Mouse (Mus musculus) neural tube, embryonic 14.5 days (tissue): ENCODE results near the gene Zbed4. TPM values are rescaled to one million over a fixed set of nuclear protein-coding genes. Genes with fewer than 3 reads are reported as not detected.
"Not testable (repeated sequence)": the region's sequence is repeated elsewhere in the genome, so short reads cannot be mapped to it uniquely, and the experiment has no call there.

Experiments
- ATAC-seq: fragments of 200-750 bp; cut with Nextera tagmentation; 2 replicates; pipeline ENCODE4 v1.8.0; 2017; ENCODE audit warnings: low read depth, mild to moderate bottlenecking, moderate TSS enrichment, moderate library complexity
- H3K27ac ChIP-seq: fragments of 300-500 bp; sonication (generic); 2 replicates; pipeline ENCODE4 v1.5.1; 2014; ENCODE audit warnings: low read depth, mild to moderate bottlenecking, control low read depth, low read length, moderate library complexity, mixed read lengths
- H3K27me3 ChIP-seq: fragments of 300-500 bp; sonication (generic); 2 replicates; pipeline ENCODE4 v1.6.1; 2014; ENCODE audit warnings: low read length; ENCODE audit not compliant: control insufficient read depth, insufficient read depth
- H3K36me3 ChIP-seq: fragments of 300-500 bp; sonication (generic); 2 replicates; pipeline ENCODE4 v1.6.1; 2014; ENCODE audit warnings: low read length, mixed read lengths; ENCODE audit not compliant: control insufficient read depth, insufficient read depth
- H3K4me1 ChIP-seq: fragments of 300-500 bp; sonication (generic); 2 replicates; pipeline ENCODE4 v1.6.1; 2014; ENCODE audit warnings: low read length; ENCODE audit not compliant: control insufficient read depth, insufficient read depth
- H3K4me2 ChIP-seq: fragments of 300-500 bp; sonication (generic); 2 replicates; pipeline ENCODE4 v1.6.1; 2014; ENCODE audit warnings: mild to moderate bottlenecking, low read depth, low read length, control low read depth
- H3K4me3 ChIP-seq: fragments of 300-500 bp; sonication (generic); 2 replicates; pipeline ENCODE4 v1.5.1; 2014; ENCODE audit warnings: low read depth, low read length, control low read depth, mixed read lengths
- H3K9ac ChIP-seq: fragments of 300-500 bp; sonication (generic); replicated peaks from 2 replicates; pipeline ENCODE4 v1.6.1; 2014; ENCODE audit warnings: low read depth, mild to moderate bottlenecking, control low read depth, low read length, mixed read lengths
- H3K9me3 ChIP-seq: fragments of 300-500 bp; sonication (generic); 2 replicates; pipeline ENCODE4 v1.6.1; 2016; ENCODE audit warnings: low read length; ENCODE audit not compliant: control insufficient read depth
- WGBS: fragments of 180-500 bp; shearing (Covaris S2); extraction: QIAGEN DNeasy Blood & Tissue Kit; methylation state at CpG from one replicate; pipeline ENCODE4 v1.1.7; 2014; 5-methylcytosine and 5-hydroxymethylcytosine counted together
- polyA plus RNA-seq: library from polyadenylated mRNA; unstranded; fragments of >200 nt; fragmentation: Nextera tagmentation; extraction: Ambion mirVana; gene quantifications from 2 replicates; pipeline ENCODE4 v1.2.1, GENCODE M21; 2014

The Zbed4 gene
- polyA plus RNA-seq, 1 experiment from 2014 or later: 17.8 TPM

GRCm38 (mm10) chr15:88813262-88813661, 61.8 kb downstream of the Zbed4 start:
- ATAC-seq: no peak
- Histone ChIP-seq H3K4me2 (no peak overlapping the region), H3K4me1 (no peaks in the 10 kb centered on the region), H3K4me3 (no peak overlapping the region), H3K27ac (no peak overlapping the region), H3K27me3 (no peaks in the 10 kb centered on the region), H3K9ac (no peak overlapping the region), H3K9me3 (no peaks in the 10 kb centered on the region), H3K36me3 (peaks cover 20% of the 10 kb centered on the region; the same call in 1 of the 2 replicates)
- 90% methylated on average over 3 of the region's 3 CpGs for WGBS

DNA sequence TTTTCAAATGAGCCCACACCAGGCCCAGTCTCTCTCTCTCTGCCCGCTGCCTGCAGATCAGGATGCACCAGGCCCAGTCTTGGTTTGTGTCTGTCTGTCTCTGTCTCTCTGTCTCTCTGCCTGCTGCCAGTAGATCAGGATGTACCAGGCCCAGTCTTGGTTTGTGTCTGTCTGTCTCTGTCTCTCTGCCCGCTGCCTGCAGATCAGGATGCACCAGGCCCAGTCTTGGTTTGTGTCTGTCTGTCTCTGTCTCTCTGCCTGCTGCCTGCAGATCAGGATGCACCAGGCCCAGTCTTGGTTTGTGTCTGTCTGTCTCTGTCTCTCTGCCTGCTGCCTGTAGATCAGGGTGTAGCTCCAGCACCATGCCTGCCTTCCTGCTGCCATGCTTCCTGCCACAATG, 62.4 kb downstream of the Zbed4 start:
- H3K36me3 ChIP-seq: peaks cover 20% of the 10 kb centered on the region; the same call in 1 of the 2 replicates
- not testable (repeated sequence) for H3K4me1 ChIP-seq, H3K4me2 ChIP-seq, H3K4me3 ChIP-seq, H3K9ac ChIP-seq, H3K27ac ChIP-seq, H3K27me3 ChIP-seq, ATAC-seq, H3K9me3 ChIP-seq
- 100% methylated on average over 2 of the region's 2 CpGs for WGBS

DNA sequence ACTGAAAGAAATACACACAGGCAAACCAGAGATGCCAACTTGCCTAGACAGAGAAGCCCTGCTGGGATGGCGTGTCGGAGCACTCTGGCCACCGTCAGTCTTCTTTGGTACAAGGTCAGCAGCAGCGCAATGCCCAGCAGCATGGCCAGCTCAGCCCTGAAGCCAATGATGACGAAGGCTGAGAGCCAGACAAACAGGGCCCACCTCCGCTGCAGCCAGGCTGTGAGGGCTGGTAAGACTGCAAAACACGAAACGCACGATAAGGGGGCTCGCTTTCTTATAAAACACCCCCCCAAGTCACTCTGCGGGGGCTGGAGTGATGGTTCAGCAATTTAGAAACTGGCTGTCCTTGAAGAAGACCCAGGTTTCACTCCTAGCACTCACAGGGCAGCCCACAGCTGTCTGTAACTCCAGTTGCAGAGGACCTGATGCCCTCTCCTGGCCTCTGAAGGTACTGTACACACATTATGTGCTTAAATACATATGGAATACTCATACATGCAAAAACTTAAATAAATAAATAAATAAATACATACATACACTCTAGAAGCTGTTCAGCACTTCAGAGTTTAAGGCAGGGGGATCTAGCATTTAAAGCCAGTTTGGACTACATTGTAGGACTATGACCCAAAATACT, 63.1 kb downstream of the Zbed4 start:
- 96% methylated on average over 11 of the region's 11 CpGs for whole genome bisulfite sequencing
- Histone ChIP-seq H3K9me3 (no peaks in the 10 kb centered on the region), H3K4me1 (no peaks in the 10 kb centered on the region), H3K27me3 (no peaks in the 10 kb centered on the region), H3K4me2 (no peak overlapping the region), H3K36me3 (peaks cover 20% of the 10 kb centered on the region; the same call in 1 of the 2 replicates), H3K9ac (no peak overlapping the region), H3K4me3 (no peak overlapping the region), H3K27ac (no peak overlapping the region)
- no peak for ATAC-seq

- WGBS: 95% methylated on average over 6 of the region's 6 CpGs
- H3K4me1 ChIP-seq: peaks cover 3% of the 10 kb centered on the region
- peaks cover 20% of the 10 kb centered on the region; the same call in 1 of the 2 replicates for H3K36me3 ChIP-seq
- no peak overlapping the region for H3K9ac ChIP-seq
- no peaks in the 10 kb centered on the region for H3K27me3 ChIP-seq
- no peak overlapping the region for H3K4me3 ChIP-seq
- H3K9me3 ChIP-seq: no peaks in the 10 kb centered on the region
- no peak overlapping the region for H3K4me2 ChIP-seq
- H3K27ac ChIP-seq: no peak overlapping the region
- ATAC-seq: no peak
Measured at GRCm38 (mm10) chr15:88815196-88815700, 63.8 kb downstream of the Zbed4 start.

GRCm38 (mm10) chr15:88819026-88819905, 67.8 kb downstream of the Zbed4 start, which contains the start of the genes Alg12 and Creld2:
Gene Alg12, minus strand, starts transcription at chr15:88819318.
Gene Creld2, plus strand, starts transcription at chr15:88819646.
- no peaks in the 10 kb centered on the region for H3K9me3 ChIP-seq
- peak within 1 kb of the TSS; percentile 80 for H3K27ac ChIP-seq
- H3K36me3 ChIP-seq: peaks cover 24% of the 10 kb centered on the region
- ATAC-seq: peak; percentile 98
- under 1% methylated on average over 88 of the region's 88 CpGs for WGBS
- peak within 1 kb of the TSS; percentile 77 for H3K4me3 ChIP-seq
- no peaks in the 10 kb centered on the region for H3K27me3 ChIP-seq
- peaks cover 11% of the 10 kb centered on the region for H3K4me1 ChIP-seq
- peak within 1 kb of the TSS; percentile 81 for H3K9ac ChIP-seq
- H3K4me2 ChIP-seq: peak within 1 kb of the TSS; percentile 82

DNA sequence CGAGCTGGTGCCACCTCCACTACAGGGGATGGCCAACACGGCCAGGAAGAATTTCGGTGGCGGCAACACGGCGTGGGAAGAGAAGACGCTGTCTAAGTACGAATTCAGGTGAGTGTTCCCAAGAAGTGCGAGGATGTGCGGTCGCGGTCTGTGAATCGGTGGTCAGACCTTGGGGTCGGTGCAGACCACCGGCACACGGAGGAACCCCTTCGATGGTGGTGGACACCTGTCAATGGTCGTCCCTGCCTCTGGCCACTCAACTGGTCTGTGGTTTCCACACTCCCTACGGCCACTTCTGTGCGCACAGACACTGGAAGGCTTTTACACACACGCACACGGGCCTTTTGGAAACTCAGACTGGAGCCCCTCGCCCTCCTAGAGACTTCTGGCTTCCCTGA, 68.4 kb downstream of the Zbed4 start:
- peak overlapping the region; percentile 82 for H3K4me2 ChIP-seq
- peak overlapping the region; percentile 77 for H3K4me3 ChIP-seq
- 1% methylated on average over 23 of the region's 23 CpGs for WGBS
- peak overlapping the region; percentile 81 for H3K9ac ChIP-seq
- peaks cover 26% of the 10 kb centered on the region for H3K36me3 ChIP-seq
- no peaks in the 10 kb centered on the region for H3K27me3 ChIP-seq
- peaks cover 11% of the 10 kb centered on the region for H3K4me1 ChIP-seq
- H3K27ac ChIP-seq: peak overlapping the region; percentile 64
- no peaks in the 10 kb centered on the region for H3K9me3 ChIP-seq
- no peak; the same call in 1 of the 2 replicates for ATAC-seq

- Histone ChIP-seq H3K36me3 (peaks cover 36% of the 10 kb centered on the region), H3K9me3 (no peaks in the 10 kb centered on the region), H3K4me2 (no peak overlapping the region), H3K27ac (no peak overlapping the region), H3K27me3 (no peaks in the 10 kb centered on the region), H3K9ac (no peak overlapping the region), H3K4me3 (no peak overlapping the region), H3K4me1 (peaks cover 11% of the 10 kb centered on the region)
- 91% methylated on average over 7 of the region's 7 CpGs for WGBS
- no peak for ATAC-seq
Measured at GRCm38 (mm10) chr15:88821403-88821802, 69.9 kb downstream of the Zbed4 start.

DNA sequence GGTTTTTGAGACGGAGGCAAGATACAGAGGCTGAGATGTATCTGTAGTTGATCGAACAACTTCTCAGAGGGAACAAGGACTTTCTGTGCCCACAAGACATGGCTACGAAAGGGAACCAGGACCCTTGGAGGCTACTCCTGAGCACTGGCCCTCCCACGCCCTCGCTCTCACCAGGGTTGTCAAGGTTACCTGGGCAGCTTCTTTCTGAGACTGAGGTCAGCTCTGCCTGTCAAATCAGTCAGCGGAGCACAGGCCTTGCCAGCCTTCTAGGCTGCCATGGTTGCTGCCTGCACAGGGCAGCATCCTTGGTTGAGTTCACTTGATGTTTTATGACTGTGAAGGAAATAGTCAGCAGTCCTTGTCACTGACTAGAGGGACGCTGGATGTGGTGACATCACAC, 71.1 kb downstream of the Zbed4 start:
- no peak overlapping the region for H3K9ac ChIP-seq
- H3K36me3 ChIP-seq: peaks cover 43% of the 10 kb centered on the region
- H3K9me3 ChIP-seq: no peaks in the 10 kb centered on the region
- peaks cover 11% of the 10 kb centered on the region for H3K4me1 ChIP-seq
- no peak overlapping the region for H3K27ac ChIP-seq
- H3K27me3 ChIP-seq: no peaks in the 10 kb centered on the region
- H3K4me2 ChIP-seq: no peak overlapping the region
- no peak for ATAC-seq
- H3K4me3 ChIP-seq: no peak overlapping the region
- WGBS: 95% methylated on average over 7 of the region's 7 CpGs

DNA sequence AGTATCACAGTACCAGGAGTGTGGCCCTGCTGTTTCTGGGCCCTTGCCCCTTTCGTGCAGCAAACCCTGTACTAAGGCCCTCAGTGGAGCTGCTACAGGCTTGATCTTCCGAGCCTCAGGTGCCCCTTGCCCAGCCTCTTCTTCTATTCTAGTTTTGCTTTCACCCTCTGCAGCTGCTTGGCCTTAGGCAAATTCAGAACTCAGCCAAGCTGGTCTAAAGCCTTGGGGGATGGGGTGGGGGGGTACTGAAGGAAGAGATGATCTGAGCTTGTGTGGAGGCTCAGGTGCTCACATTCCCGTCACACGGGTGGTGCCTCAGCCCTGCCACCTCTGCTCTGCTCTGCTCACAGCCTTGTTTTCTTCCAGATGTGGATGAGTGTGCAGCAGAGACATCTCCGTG, 71.9 kb downstream of the Zbed4 start:
- ATAC-seq: no peak
- 96% methylated on average over 5 of the region's 5 CpGs for WGBS
- Histone ChIP-seq H3K4me3 (no peak overlapping the region), H3K27me3 (no peaks in the 10 kb centered on the region), H3K9ac (no peak overlapping the region), H3K27ac (no peak overlapping the region), H3K4me2 (no peak overlapping the region), H3K9me3 (no peaks in the 10 kb centered on the region), H3K36me3 (peaks cover 43% of the 10 kb centered on the region), H3K4me1 (peaks cover 11% of the 10 kb centered on the region)
